Mouse (Mus musculus) cerebellum, postnatal 14 days (tissue): ENCODE data around the gene Nrip1.
"Not testable (repeated sequence)": the region's sequence is repeated elsewhere in the genome, so short reads cannot be mapped to it uniquely, and the experiment has no call there.

ENCODE experiments used
- DNase-seq, 2 experiments: peaks; one replicate each; pipeline ENCODE4 v3.0.0; 2021; ENCODE audit warnings: mixed read lengths in 2 of 2

Nrip1 gene

DNA sequence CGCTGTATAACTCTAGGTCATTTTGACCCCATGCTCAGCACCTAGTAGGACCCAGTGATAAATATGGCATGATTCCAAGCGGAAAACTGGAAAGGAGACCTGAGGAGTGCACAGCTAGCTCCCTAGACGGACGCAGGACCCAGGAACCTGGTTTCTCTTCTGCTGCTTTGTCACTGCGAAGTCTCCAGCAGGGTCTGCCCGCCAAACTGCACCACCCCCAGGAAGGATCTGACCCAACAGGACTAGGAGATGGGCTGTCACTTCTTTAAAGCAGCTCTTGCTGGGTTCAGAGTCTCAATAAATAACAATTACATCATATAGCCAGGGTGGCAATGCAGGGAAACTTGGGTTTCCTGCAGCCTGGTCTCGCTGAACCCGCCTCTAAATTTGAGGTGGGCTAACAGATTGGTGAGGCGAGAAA is at the start of gene Nrip1:
Nrip1 (minus strand) TSS at position 157 of the 421 bp plus-strand sequence.
- DNase-seq: peak; percentile 68 to 76

DNA sequence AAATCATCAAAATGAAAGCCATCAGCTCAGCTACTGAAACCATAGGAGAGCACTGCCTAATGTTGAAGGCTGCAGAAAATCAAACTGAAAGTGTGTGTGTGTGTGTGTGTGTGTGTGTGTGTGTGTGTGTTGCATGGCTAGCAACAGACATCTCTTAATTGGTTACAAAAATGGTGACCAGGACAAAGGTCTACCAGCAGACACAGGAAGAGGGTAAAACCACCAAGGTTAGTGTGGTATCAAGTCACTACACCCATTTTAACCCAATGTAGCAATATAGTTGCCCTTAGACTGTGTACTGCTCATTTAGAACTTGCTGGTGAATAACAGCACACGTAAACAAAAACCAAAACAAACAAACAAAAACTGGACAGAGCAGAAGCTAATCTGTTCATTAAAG is 48.9 kb upstream of the Nrip1 start:
- DNase-seq: no peak

DNA sequence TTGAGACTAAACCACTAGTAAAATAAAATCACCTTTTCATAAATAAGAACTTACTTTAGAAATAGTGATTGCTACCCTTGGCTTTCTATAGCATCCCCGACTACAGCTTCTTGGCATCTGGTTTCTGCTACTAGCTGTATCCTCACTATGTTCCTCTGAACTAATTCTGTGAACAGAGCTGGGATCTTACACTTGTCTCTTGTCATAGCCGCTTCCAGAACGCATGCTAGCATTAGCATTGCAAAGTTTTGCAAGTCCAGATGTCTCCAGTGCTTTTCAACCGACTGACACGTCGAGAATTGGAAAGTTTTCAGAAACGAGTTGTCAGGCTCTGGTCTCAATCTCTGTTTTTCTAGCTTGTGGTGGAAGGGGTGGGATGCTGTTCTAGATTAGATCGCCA is 46.2 kb upstream of the Nrip1 start:
- no peak for DNase-seq

DNA sequence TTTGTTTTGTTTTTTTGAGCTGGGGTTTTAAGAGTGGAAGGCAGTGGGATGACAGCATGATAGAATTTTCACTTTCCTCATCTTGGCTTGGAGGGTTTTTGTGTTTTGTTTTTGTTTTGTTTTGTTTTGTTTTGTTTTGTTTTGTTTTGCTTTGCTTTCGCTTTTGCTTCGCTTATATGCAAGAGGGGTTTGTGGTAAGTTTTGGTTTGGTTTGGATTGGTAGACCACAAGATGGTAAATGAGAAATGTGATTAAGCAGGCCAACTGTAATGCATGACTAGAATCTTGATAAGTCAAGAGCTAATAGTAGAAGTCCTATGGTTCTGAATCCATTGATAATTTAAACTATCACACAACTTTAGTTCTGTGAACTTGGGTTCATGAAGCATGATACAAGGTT is 42.9 kb upstream of the Nrip1 start:
- no peak for DNase-seq

DNA sequence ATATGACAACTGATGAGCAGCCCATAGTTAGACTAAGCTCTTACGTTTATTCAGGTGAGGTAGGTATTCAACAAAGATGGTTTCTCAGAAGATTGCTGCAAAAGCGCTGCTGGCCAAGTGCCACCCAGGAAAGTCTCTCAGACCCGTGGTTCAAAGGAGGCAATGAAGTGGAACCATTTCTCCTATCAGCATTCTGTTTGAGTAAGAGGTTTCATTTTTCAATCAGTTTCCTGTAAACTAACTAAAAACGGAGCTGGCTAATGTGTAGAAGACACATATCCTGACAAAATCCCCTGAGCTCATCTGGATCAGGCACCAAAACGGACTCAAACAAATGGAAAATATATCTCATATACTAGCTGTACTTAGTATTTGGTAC is 42.4 kb upstream of the Nrip1 start:
- DNase-seq: no peak

DNA sequence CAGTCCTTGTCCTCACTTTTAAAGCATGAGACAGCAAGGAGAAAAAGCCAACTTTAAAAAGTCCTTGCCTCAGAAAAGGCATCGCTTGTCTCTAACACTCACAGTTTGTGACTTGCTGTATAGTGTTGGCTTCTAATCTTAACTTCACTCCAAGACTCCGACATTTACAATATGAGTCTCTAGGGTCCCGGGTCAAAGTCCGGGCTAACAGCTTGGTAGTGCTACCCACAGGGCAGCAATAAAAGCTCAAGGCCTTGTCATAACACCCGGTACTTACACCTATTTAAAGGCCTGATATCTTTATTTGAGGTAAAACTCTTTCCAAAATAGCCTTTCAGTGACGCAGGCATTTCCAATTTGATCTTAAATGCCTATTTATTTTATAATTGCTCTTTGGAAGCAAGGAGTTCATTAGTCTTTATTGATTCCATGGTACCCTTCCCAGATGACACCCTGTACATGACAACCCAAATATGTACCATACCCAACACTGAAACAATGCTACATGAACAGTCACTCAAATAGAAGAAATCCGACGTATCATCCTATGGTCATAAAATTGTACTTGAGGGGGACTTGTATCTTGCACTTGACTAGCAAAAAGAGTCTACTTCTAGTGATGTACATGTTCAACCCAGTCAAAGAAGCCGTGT is 41.9 kb upstream of the Nrip1 start:
- no peak for DNase-seq

DNA sequence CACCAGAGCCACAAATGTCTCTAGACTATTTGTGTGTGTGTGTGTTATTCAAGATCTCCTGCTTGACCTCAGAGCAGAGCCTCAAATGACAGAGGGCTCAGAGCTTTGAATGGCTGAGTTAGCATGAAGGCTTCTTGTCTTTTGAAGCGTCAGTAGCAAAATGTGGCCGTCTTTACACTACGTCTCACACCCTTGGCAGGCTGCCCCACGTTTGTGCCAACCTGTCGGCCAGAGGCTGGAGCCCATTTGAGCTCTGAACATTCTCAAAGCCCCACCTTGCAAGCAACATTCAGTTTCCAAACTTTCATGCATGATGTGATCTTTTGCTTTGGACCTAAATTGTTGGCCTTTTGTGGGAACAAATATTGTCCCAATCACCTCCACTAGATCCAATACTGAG is 40.9 kb upstream of the Nrip1 start:
- DNase-seq: peak; percentile 45 to 59

DNA sequence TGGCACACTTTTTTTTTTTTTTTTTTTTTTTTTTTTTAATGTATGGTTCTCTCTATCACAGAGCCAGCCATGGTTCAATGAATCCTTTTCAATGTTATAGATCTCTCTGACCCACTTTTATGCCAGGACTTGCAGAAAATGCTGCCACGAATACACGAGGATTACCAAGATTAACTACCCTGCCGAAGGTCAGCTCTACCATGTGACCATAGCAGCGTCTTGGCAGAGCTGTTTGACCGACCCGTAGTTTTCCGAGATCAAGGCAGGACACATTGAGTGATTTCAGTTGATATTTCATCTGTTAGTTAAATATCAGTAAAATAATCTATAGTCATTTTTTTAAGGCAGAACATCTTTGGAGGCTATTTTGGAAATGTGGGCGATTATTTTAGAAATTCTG is 40.0 kb upstream of the Nrip1 start:
- DNase-seq: no peak

DNA sequence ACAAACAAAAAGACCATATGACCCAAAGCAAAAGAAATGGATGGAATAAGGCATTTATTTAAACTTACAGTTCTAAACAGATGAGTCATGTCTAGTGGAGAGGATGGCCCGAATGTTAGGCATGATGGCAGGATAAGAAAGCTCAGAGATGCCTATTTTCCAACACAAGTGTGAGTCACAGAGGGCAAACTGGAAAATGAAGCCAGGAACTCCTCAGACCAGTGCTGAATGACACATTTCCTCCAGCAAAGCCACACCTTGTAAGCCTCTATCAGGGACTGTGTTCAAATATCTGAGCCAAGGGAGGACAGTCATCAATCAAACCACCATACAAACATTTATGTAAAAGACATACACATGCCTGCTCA is 35.7 kb upstream of the Nrip1 start:
- no peak for DNase-seq

DNA sequence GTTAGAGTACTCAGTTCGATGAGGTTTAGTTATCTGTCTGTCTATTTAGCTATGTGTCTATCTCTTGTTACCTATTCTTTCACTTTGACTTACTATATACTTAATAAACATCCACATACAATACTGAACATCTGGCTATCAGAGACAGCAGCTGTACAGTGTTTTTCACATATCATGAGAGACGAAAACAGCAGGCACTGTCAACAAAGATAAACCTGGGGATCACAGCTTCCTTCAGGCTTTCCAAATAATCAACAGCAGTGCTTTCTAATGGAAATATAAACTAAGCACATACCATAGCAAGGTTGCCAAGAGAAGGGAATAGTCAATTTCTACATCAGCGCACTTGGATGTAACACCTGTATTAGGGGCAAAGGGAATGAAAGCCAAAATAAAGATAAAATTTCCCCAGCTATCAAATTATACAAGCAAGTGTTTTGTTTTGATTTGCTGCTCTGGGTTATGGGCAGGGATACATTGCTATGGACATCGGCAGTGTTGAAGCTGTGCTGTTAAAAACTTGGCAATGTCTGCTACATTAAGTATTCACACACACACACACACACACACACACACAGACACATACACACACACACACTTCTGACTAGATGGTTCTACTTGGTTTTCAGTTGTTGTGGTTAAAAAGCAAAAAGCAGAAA is 35.2 kb upstream of the Nrip1 start:
- DNase-seq: no peak

DNA sequence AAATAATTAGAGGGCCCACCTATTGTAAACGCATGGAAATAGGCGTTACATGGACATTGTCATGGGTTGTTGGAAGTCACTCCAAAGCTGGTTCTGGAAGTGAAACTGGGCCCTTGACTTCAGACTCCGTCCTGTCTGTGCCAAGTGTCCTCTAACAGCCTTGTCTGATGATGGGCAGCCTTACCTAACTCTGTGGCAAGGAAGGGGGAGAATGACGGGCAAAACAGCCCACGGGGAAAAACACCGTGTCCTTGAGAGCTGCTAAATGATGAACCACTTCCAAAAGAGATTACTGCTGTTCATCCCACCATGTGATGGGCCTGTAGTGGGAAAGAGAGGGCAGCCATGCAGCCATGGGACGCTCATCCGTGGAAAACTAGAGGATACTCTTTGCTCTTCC is 34.6 kb upstream of the Nrip1 start:
- DNase-seq: no peak

DNA sequence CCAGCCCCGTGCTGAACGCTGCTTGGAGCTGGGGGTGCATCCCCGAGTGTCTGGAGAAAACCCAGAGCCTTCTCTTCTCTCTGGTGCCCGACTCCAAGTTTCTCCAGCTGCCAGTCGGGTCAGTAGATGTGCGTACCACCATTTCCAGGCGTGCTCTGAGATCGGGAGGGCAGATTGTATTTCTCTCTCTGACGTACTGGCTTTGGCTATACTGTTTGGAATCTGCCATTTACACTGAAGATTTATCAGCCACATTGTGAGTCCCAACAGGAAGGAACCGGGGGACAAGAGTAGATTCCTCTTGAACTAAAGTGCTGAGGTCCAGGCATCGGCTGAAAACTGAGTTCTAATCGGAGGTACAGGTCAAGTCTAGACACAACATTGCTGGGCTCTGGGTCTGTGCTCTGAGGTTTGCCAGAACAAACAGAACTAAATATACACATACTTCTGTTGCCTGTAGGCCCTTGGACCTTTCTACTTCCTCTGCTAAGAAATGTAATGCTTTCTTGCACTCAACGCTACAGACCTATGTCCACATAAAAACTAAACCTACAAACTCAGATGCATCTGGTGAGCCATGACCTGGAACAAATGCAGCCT is 33.8 kb upstream of the Nrip1 start:
- no peak for DNase-seq

DNA sequence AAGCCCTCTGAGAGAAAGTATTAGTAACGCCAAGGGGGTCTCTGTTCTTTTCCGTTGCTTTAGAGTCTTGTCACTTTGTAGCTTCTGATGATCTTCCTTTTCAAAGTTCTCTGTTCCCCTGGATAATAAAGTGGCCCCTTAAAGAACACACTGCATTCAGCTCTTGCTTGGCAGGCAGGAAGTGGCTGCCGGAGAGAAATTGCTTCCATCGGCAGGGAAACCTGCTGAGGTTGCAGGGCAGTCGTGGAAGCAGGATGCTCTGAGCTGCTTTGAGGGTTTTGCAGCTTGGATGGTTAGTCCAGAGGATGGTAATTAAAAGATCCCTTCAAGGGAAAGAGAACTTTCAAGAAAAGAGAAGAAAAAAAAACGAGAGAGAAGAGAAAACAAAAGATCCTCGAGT is 33.3 kb upstream of the Nrip1 start:
- DNase-seq: no peak

DNA sequence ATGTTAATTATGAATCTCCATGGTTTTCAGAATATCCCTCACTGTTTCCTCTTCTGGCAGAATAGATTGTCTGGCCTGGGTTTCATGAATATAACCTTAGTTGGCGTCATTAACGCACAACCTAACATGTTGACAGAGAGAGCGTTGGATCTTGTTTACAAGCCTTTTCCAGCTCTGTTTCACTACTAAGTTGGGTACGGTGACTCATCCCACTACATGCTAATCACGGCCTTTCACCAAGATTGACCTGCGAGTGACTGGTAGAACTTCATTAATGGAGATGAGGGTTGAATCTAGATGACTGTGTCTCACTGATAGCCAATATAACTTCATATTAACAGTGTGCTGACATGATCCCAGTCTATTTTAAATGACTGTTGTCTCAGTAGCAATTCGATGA is 32.7 kb upstream of the Nrip1 start:
- no peak for DNase-seq

DNA sequence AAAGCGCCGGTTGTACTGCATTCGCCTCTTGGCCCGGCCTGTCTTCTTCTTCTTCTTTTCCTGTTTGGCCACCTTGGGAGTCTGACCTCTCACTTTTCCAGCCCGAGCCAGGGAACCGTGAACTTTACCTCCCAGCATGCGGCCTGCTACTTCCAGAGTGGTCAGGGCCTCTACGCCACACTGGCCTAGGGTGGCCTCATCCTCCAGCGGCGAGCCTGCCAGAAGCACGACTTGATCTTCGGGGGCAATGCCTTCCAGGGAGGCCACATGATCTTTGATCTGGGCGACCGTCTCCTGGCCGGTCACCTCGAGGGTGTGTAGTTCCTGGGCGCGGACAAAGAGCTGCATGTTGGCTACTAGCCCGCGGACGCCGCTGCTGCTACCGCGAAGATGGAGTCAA is 29.7 kb upstream of the Nrip1 start:
- DNase-seq: not testable (repeated sequence)

DNA sequence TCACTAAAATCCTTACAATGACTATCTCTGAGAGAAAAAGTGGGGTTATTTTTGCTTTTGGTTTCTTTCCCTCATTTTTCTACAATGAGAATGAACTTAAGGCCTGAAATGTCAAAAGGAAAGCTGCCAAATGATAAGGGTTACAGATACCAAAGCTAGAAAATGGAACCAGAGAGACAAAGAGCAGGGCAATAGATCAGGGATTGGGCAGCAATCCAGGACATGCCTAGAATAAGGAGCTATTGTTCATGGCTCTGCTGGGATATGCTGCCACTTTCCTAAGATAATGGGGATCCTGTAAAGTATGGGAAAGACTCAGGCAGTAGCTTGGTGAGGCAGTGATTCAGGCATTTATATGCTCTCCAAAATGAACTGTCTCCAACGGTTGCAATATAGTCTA is 22.9 kb upstream of the Nrip1 start:
- no peak for DNase-seq

DNA sequence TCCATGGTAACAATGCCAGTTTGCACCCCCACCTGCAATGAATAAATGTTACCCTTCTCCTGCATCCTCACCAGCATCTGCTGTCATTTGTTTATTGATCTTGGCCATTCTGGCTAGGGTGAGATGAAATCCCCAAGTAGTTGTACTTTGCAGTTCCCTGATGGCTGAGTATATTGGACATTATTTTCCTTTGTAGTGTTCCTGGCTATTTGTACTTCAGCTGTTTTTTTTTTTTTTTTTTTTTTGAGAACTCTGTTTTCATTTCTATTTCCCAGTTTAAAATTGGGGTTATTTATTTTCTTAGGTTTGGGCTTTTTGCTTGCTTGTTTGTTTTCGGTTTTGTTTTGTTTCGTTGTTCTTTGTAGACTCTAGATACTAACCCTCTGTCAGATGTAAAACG is 19.6 kb upstream of the Nrip1 start:
- no peak for DNase-seq

DNA sequence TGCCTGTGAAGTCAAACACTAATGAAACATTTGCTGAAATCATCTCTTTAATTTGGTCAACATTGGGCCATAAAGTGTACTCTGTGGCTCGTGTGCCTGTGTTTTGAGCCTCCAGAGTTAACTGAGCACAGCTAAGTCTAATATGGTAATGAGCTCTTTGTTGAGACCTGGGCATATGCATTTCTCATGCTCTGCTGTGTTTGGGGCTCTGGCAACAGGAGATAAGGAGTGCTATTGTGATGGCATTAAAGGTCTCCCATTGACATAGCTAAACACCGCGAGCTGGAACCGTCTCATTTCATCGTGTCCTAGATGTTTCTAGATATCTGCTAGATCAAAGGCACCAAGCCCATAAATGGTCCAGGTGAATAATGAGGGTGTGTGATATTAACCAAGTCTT is 12.9 kb upstream of the Nrip1 start:
- DNase-seq: no peak

DNA sequence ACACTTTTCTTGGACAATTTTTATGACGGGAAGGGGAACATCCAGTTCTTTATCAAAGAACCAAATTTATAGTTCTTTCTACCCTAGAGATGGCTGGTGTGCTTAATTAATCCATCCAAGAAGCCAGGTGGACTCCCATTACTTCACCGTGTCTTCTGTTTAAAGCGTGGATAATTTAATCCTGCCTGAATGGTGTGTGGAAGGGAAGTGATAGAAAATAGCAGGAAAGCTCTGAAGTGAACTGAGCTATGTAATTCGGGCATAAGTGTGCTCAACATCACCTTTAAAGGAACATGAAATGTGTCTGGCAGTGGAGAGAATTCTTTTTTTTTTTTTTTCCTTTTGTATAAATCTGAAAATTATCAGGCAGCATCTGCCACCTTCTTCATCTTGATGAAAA is 12.4 kb upstream of the Nrip1 start:
- no peak for DNase-seq

DNA sequence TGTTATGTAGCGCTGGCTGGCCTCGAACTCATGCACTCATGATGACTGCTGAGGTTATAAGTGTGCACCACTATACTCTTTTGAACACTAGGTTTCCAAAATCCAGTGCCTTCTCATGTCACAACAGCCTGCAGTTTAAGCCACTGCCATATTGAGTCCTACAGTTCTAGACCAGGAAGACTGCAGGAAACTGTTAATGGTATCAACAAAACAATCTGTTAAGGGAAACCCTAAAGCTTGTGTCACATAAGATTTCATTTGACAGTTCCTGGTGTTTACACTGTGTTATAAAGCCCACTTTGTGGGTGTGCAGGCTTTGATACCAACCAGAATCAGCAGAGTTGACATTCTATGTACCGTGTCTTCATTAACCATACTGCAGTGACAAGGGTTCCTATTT is 3.6 kb upstream of the Nrip1 start:
- no peak for DNase-seq

DNA sequence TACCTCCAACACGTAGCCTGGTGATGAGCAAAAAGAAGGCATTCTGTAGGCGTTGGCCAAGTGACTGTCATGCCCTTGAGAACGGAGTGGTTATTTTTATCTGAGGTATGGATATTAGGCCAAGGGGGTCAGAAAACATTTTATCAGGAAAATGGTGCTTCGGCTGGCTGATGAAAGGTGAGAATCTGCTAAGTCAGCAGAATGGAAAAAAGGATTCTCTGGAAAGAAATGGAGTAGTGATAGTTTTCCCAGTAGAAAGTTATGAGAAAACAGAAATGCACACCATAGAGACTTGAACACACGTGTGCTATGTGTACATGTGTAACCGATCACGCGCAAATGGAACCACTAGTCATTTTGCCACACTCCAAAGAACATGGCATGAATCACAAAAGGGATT is 3.0 kb upstream of the Nrip1 start:
- DNase-seq: no peak

DNA sequence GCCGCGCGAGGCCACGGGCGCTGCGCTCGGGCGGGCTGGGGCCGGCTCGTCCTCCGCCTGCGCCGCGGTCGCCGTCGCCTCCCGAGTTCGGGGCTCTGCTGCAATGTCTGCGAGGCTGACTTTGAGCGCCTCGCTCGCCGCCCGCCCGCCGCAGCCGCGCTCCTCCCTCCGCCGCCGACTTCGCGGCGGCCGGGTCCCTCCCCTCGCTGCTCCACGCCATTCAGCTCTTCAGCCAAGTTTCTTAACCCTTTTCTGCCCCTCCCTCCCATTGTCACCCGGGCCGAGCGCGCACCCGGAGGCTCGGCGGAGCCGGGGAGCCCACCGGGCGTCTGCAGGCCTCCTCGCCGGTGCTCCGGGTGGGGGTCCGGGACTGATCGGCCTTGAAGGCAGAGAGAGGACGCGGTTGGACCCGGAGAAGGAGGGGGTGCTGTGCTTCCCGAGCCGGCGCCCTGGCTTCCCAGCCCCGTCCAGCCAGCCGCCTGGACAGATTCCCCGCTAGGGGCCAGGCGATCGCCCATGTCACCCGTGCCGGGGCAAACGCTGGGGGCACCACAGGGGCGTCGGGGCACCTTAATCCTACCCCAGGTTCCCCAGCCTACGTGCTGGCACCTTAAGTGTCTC is 576 bp downstream of the Nrip1 start:
- peak; percentile 88 to 92 for DNase-seq

DNA sequence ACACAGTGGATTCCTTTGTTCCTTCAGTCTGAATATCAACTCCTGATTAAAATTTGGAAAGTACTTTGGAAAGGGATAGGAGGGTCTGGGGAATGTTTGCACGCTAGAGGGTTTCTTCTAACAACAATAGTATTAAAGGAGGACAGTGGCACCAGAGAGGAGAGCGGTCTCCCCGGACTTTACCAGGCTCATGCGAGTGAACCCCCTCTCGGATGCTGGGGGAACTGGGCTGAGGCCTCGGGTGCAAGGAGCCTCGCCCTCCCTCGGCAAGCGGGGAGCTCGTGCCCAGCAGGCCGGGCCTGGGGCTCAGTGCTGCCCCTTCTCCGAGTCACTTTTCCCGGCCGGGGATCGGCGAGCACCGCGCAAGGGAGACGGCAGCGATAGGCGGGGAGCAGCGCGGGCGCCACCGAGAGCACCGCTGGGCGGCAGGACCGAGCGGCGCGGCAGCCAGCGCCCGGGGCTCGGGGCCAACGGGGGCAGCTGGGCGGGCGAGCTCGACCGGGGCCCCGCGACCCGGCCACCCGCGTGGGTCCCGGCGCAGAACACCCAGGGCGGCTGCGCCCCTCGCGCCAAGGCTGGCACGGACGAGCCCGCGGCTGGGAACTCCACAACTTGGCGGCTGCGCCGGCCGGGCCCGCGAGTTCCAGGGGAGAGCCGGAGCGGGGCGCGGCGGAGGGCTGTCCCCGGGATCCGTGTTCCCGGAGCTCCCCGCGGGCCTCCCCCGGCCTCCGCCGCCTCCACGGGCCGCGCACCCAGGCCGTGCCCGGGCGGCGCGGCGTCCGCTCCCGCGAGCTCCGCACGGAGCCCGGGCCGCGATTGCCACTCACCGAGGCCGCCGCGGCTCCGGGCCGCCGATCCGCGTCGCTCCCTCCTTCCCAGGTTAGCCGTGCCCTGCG is 1.3 kb downstream of the Nrip1 start:
- DNase-seq: peak; percentile 67 to 77
